Mouse (Mus musculus): ENCODE data around the gene Rab25.

- TF ChIP-seq POLR2A (IDR thresholded peaks at IDR 0.05; ENCODE audit: control insufficient read depth, low read depth, low read length) (no peak), CTCF (IDR thresholded peaks at IDR 0.05; ENCODE audit: control insufficient read depth, insufficient read depth, insufficient replicate concordance, low read depth, low read length) (no peak)
Observed at GRCm38 (mm10) chr3:88509250-88509649, 38.9 kb downstream of the Rab25 start.

All from testis, adult 2 months (tissue).